Mouse (Mus musculus) myocyte (in vitro differentiated cells): ENCODE measurements around the gene Myod1. TPM values are rescaled to one million over a fixed set of nuclear protein-coding genes. Genes with fewer than 3 reads are reported as not detected.

Experiments
- H3K27me3 ChIP-seq: one replicate; pipeline ENCODE4 v1.6.1; 2011; ENCODE audit not compliant: control insufficient read depth, insufficient read depth, insufficient read length
- H3K36me3 ChIP-seq: one replicate; pipeline ENCODE4 v1.6.1; 2011; ENCODE audit not compliant: control insufficient read depth, insufficient read depth
- H3K4me2 ChIP-seq: one replicate; pipeline ENCODE4 v1.6.1; 2011; ENCODE audit warnings: low read depth, control low read depth
- H3K4me3 ChIP-seq: one replicate; pipeline ENCODE4 v1.5.1; 2011; ENCODE audit warnings: mild to moderate bottlenecking, control low read depth, moderate library complexity
- H3K79me2 ChIP-seq: one replicate; pipeline ENCODE4 v1.6.1; 2011; ENCODE audit not compliant: control insufficient read depth, insufficient read depth
- H3ac ChIP-seq: one replicate; pipeline ENCODE4 v1.6.1; 2011; ENCODE audit not compliant: control insufficient read depth, insufficient read length
- CEBPB ChIP-seq: IDR thresholded peaks from 2 replicates; pipeline ENCODE4 v1.6.1; 2011; ENCODE audit warnings: mild to moderate bottlenecking, moderate library complexity; ENCODE audit not compliant: poor library complexity, insufficient read depth, severe bottlenecking
- E2F4 ChIP-seq: IDR thresholded peaks from one replicate; pipeline ENCODE4 v1.6.1; 2011; ENCODE audit warnings: mild to moderate bottlenecking, control low read depth, moderate library complexity; ENCODE audit not compliant: insufficient read depth
- MAX ChIP-seq: IDR thresholded peaks from one replicate; pipeline ENCODE4 v1.6.1; 2011; ENCODE audit warnings: low read depth, mild to moderate bottlenecking, control low read depth
- MYOD1 ChIP-seq, 3 experiments: IDR thresholded peaks; one replicate each; pipeline ENCODE4 v1.6.1; 2011; ENCODE audit warnings: control low read depth in 2 of 3, low read depth in 2 of 3, mild to moderate bottlenecking in 2 of 3, moderate library complexity in 1 of 3; ENCODE audit not compliant: insufficient read length in 2 of 3, control insufficient read depth in 1 of 3
- MYOG ChIP-seq, 3 experiments: IDR thresholded peaks; one replicate each; pipeline ENCODE4 v1.6.1; 2011; ENCODE audit warnings: control low read depth in 2 of 3, low read depth in 2 of 3, mild to moderate bottlenecking in 2 of 3; ENCODE audit not compliant: insufficient read length in 2 of 3, control insufficient read depth in 1 of 3, insufficient read depth in 1 of 3
- POLR2A ChIP-seq: IDR thresholded peaks from one replicate; pipeline ENCODE4 v1.6.1; 2011; ENCODE audit warnings: low read depth, mild to moderate bottlenecking, control low read depth, moderate library complexity; ENCODE audit not compliant: insufficient read length
- POLR2AphosphoS2 ChIP-seq: IDR thresholded peaks from one replicate; pipeline ENCODE4 v1.6.1; 2011; ENCODE audit warnings: low read depth, control low read depth; ENCODE audit not compliant: insufficient read length
- REST ChIP-seq: IDR thresholded peaks from one replicate; pipeline ENCODE4 v1.6.1; 2011; ENCODE audit warnings: mild to moderate bottlenecking, control low read depth, moderate library complexity; ENCODE audit not compliant: insufficient read depth, insufficient read length
- SRF ChIP-seq: IDR thresholded peaks from one replicate; pipeline ENCODE4 v1.6.1; 2011; ENCODE audit warnings: low read depth; ENCODE audit not compliant: control insufficient read depth, insufficient read length
- TCF12 ChIP-seq: IDR thresholded peaks from one replicate; pipeline ENCODE4 v1.6.1; 2011; ENCODE audit warnings: mild to moderate bottlenecking, control low read depth; ENCODE audit not compliant: poor library complexity, insufficient read depth, severe bottlenecking
- TCF3 ChIP-seq: IDR thresholded peaks from one replicate; pipeline ENCODE4 v1.6.1; 2011; ENCODE audit warnings: low read depth, control low read depth; ENCODE audit not compliant: insufficient read length
- USF1 ChIP-seq: IDR thresholded peaks from one replicate; pipeline ENCODE4 v1.6.1; 2011; ENCODE audit warnings: low read depth, mild to moderate bottlenecking, control low read depth, moderate library complexity
- polyA plus RNA-seq: library from polyadenylated mRNA; unstranded; fragments of >200 nt; fragmentation: generic; extraction: Trizol; gene quantifications from one replicate; pipeline ENCODE4 v1.2.1, GENCODE M21; 2012; ENCODE audit warnings: missing spikeins

Myod1 gene
- polyA plus RNA-seq, 1 experiment, result 396 TPM

DNA sequence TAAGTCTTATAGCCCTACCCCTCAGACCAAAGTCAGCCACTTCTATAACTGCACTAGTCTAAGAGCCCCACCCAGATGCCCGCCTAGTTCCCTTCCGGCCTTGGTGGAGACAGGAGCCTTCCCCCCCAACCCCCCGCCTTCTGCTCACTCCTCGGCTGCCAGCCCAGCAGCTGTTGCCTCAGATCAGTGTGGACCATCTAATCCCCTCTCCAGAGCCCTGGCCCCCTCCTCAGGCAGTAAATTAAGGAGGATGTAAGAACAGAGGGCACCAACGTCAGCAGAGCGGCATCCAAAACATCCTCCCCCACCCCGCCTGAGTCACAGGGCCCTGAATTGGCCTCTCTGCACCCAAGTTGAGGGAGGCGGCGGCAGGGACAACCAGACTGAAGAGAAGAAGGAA, 34.8 kb upstream of the Myod1 start:
- peak; percentile 86 to 95 (median 93) for TF ChIP-seq MYOD1 (IDR thresholded peaks at IDR 0.05; ENCODE audit: control insufficient read depth in 1 of 3, insufficient read length in 2 of 3, low read depth in 2 of 3)
- TF ChIP-seq MYOG (IDR thresholded peaks at IDR 0.05; ENCODE audit: control insufficient read depth in 1 of 3, insufficient read depth in 1 of 3, insufficient read length in 2 of 3, low read depth in 2 of 3), result peak; percentile 71 to 95 (median 74)
- TF ChIP-seq CEBPB, result no peak
- TF ChIP-seq E2F4, result no peak
- TF ChIP-seq POLR2AphosphoS2, result no peak
- TF ChIP-seq TCF12, result peak; percentile 87
- TF ChIP-seq MAX, result no peak
- no peak for TF ChIP-seq REST
- peak; percentile 56 for TF ChIP-seq TCF3
- TF ChIP-seq SRF, result no peak
- no peak for TF ChIP-seq POLR2A
- TF ChIP-seq USF1, result no peak
- H3K4me2 ChIP-seq, result peak overlapping the region; percentile 15
- no peaks in the 10 kb centered on the region for H3K36me3 ChIP-seq
- no peaks in the 10 kb centered on the region for H3K27me3 ChIP-seq
- H3ac ChIP-seq, result no peak overlapping the region
- H3K4me3 ChIP-seq, result no peak overlapping the region
- no peaks in the 10 kb centered on the region for H3K79me2 ChIP-seq

DNA sequence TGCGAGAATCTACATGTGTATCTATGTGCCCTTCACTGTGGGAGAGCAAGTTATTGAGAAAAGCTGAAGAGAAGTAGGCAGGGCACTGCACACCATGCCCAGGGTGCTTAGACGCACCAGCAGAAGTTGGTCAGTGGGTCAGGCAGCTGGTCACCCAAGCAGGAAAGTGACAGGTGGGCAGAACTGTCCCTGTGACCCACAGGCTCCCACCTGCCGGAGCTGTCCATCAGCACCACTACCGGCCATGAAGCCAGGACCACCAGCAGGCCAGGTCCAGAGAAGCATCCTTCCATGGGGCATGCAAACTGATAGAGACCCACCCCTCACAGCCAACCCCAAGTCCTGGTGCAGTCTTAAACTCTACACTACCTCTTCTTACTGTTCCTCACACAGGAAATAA, 28.6 kb upstream of the Myod1 start:
- Histone ChIP-seq H3K36me3 (no peaks in the 10 kb centered on the region), H3K4me2 (no peak overlapping the region), H3K27me3 (no peaks in the 10 kb centered on the region), H3K4me3 (no peak overlapping the region), H3K79me2 (no peaks in the 10 kb centered on the region), H3ac (no peak overlapping the region)
- no peak for TF ChIP-seq E2F4
- TF ChIP-seq TCF12, result peak; percentile 32
- TF ChIP-seq SRF, result no peak
- no peak for TF ChIP-seq POLR2AphosphoS2
- TF ChIP-seq CEBPB, result no peak
- TF ChIP-seq POLR2A, result no peak
- no peak for TF ChIP-seq USF1
- TF ChIP-seq MAX, result no peak
- TF ChIP-seq MYOD1 (IDR thresholded peaks at IDR 0.05; ENCODE audit: control insufficient read depth in 1 of 3, insufficient read length in 2 of 3, low read depth in 2 of 3), result peak; percentile 37 to 99 (median 97)
- peak; percentile 71 for TF ChIP-seq TCF3
- peak; percentile 72 for TF ChIP-seq REST
- peak; percentile 40 to 97 (median 95) for TF ChIP-seq MYOG (IDR thresholded peaks at IDR 0.05; ENCODE audit: control insufficient read depth in 1 of 3, insufficient read depth in 1 of 3, insufficient read length in 2 of 3, low read depth in 2 of 3)

DNA sequence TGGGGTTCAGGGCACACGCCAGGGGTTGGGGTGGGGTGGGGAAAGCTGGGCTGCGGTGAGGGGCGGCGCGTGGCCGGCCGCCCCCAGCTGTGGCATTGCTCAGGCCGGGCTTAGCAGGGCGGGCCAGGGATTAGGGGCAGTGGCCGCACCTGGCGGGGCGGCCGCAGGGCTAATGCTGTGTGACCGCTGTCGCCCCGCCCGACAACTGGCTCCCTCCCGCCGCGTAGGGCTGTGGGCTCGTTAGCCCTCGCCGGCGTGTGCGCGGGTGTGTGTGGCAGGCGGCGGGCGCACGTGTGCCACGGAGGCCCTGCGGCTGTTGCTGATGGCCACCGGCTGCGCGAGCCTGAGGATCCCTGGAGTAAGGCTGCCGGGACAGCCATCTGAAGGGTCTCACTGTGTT, 27.5 kb upstream of the Myod1 start:
- Histone ChIP-seq H3K4me3 (no peak overlapping the region), H3K79me2 (no peaks in the 10 kb centered on the region), H3K4me2 (peak overlapping the region; percentile 60), H3ac (no peak overlapping the region), H3K36me3 (no peaks in the 10 kb centered on the region), H3K27me3 (no peaks in the 10 kb centered on the region)
- peak; percentile 79 for TF ChIP-seq TCF3
- TF ChIP-seq USF1, result no peak
- peak; percentile 84 for TF ChIP-seq TCF12
- TF ChIP-seq MAX, result no peak
- TF ChIP-seq E2F4, result no peak
- peak; percentile 68 to 98 (median 97) for TF ChIP-seq MYOG (IDR thresholded peaks at IDR 0.05; ENCODE audit: control insufficient read depth in 1 of 3, insufficient read depth in 1 of 3, insufficient read length in 2 of 3, low read depth in 2 of 3)
- peak in 2 of 3 experiments; percentile 85 to 97 for TF ChIP-seq MYOD1 (IDR thresholded peaks at IDR 0.05; ENCODE audit: control insufficient read depth in 1 of 3, insufficient read length in 2 of 3, low read depth in 2 of 3)
- no peak for TF ChIP-seq SRF
- peak; percentile 71 for TF ChIP-seq POLR2AphosphoS2
- TF ChIP-seq REST, result no peak
- TF ChIP-seq CEBPB, result no peak
- peak; percentile 48 for TF ChIP-seq POLR2A

DNA sequence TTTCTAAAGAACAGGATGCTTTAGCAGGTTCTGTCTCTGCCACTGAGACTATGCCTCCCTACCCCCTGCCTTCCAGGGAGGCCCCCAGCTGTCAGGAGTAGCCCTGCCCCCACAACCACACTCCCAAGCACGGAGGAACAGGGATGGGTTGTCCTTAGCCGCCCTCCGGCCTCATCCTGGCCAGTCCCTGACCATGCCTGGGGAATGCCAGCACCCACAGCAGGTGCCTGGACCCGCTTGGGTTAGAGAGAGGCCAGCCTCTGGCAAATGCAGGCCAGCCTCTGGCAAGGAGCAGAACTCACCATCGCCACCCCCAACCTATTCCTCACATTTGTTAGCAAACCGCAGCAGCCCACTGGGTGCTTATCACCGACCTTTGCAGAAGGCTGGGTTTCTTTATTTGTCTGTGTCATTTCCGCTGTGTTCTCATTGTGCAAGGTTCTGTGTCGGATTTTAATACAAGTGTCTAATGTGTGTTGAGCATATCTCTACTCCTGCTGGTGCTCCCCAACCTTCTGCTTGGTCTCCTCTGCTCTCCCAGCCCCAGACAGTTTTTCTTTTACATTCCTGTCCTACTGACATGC, 26.1 kb upstream of the Myod1 start:
- peak overlapping the region; percentile 63 for H3K4me2 ChIP-seq
- no peaks in the 10 kb centered on the region for H3K79me2 ChIP-seq
- no peak overlapping the region for H3ac ChIP-seq
- no peaks in the 10 kb centered on the region for H3K27me3 ChIP-seq
- peak; percentile 46 for TF ChIP-seq POLR2A
- peak; percentile 80 for TF ChIP-seq TCF3
- TF ChIP-seq CEBPB, result peak; percentile 80
- TF ChIP-seq TCF12, result peak; percentile 70
- TF ChIP-seq MYOG (IDR thresholded peaks at IDR 0.05; ENCODE audit: control insufficient read depth in 1 of 3, insufficient read depth in 1 of 3, insufficient read length in 2 of 3, low read depth in 2 of 3), result peak; percentile 93 to 99 (median 98)
- TF ChIP-seq MYOD1 (IDR thresholded peaks at IDR 0.05; ENCODE audit: control insufficient read depth in 1 of 3, insufficient read length in 2 of 3, low read depth in 2 of 3), result peak in 2 of 3 experiments; percentile 97 to 99
- TF ChIP-seq REST, result no peak
- no peak for TF ChIP-seq POLR2AphosphoS2
- no peaks in the 10 kb centered on the region for H3K36me3 ChIP-seq
- no peak overlapping the region for H3K4me3 ChIP-seq
